Mouse (Mus musculus) stomach, embryonic 14.5 days (tissue): ENCODE data around the gene Ces1d. TPM values are rescaled to one million over a fixed set of nuclear protein-coding genes. Genes with fewer than 3 reads are reported as not detected.

ENCODE experiments used
- ATAC-seq: fragments of 200-750 bp; cut with Nextera tagmentation; 2 replicates; pipeline ENCODE4 v1.8.0; 2017; ENCODE audit warnings: low read depth, moderate TSS enrichment; ENCODE audit not compliant: insufficient number of reproducible peaks, insufficient read depth, low FRiP score
- H3K27ac ChIP-seq: fragments of 300-500 bp; sonication (generic); 2 replicates; pipeline ENCODE4 v1.5.1; 2014; ENCODE audit warnings: mild to moderate bottlenecking, low read length, moderate library complexity, mixed read lengths
- H3K27me3 ChIP-seq: fragments of 300-500 bp; sonication (generic); 2 replicates; pipeline ENCODE4 v1.6.1; 2014; ENCODE audit warnings: low read length, control low read depth, mixed read lengths; ENCODE audit not compliant: control insufficient read depth, insufficient read depth
- H3K36me3 ChIP-seq: fragments of 300-500 bp; sonication (generic); 2 replicates; pipeline ENCODE4 v1.6.1; 2014; ENCODE audit warnings: mild to moderate bottlenecking, control low read depth, low read length, moderate library complexity, mixed read lengths; ENCODE audit not compliant: control insufficient read depth, insufficient read depth
- H3K4me1 ChIP-seq: fragments of 300-500 bp; sonication (generic); 2 replicates; pipeline ENCODE4 v1.6.1; 2014; ENCODE audit warnings: low read length, control low read depth, mixed read lengths; ENCODE audit not compliant: control insufficient read depth, insufficient read depth
- H3K4me2 ChIP-seq: fragments of 300-500 bp; sonication (generic); replicated peaks from 2 replicates; pipeline ENCODE4 v1.6.1; 2014; ENCODE audit warnings: low read depth, low read length, control low read depth
- H3K4me3 ChIP-seq: fragments of 300-500 bp; sonication (generic); 2 replicates; pipeline ENCODE4 v1.5.1; 2014; ENCODE audit warnings: low read depth, low read length, control low read depth
- H3K9ac ChIP-seq: fragments of 300-500 bp; sonication (generic); replicated peaks from 2 replicates; pipeline ENCODE4 v1.6.1; 2014; ENCODE audit warnings: low read depth, mild to moderate bottlenecking, control low read depth, low read length, moderate library complexity, mixed read lengths
- H3K9me3 ChIP-seq: fragments of 300-500 bp; sonication (generic); 2 replicates; pipeline ENCODE4 v1.6.1; 2016; ENCODE audit warnings: low read depth, low read length, control low read depth; ENCODE audit not compliant: control insufficient read depth
- WGBS: fragments of 180-500 bp; shearing (Covaris S2); extraction: QIAGEN DNeasy Blood & Tissue Kit; methylation state at CpG from one replicate; pipeline ENCODE4 v1.1.7; 2014; 5-methylcytosine and 5-hydroxymethylcytosine counted together
- polyA plus RNA-seq: library from polyadenylated mRNA; unstranded; fragments of >200 nt; fragmentation: Nextera tagmentation; extraction: Ambion mirVana; gene quantifications from 2 replicates; pipeline ENCODE4 v1.2.1, GENCODE M21; 2014

Gene Ces1d
- polyA plus RNA-seq, 1 experiment from 2014 or later: 1.6 TPM

GRCm38 (mm10) chr8:93126476-93126875, 71.2 kb downstream of the Ces1d start:
- no peak for ATAC-seq
- Histone ChIP-seq H3K4me1 (no peaks in the 10 kb centered on the region), H3K9me3 (no peaks in the 10 kb centered on the region), H3K9ac (no peak overlapping the region), H3K4me2 (no peak overlapping the region), H3K27me3 (no peaks in the 10 kb centered on the region), H3K27ac (no peak overlapping the region), H3K4me3 (no peak overlapping the region), H3K36me3 (no peaks in the 10 kb centered on the region)
- 75% methylated on average over 2 of the region's 2 CpGs for WGBS

GRCm38 (mm10) chr8:93122005-93122404, 75.6 kb downstream of the Ces1d start:
- ATAC-seq: no peak
- Histone ChIP-seq H3K27ac (no peak overlapping the region), H3K4me1 (no peaks in the 10 kb centered on the region), H3K4me3 (no peak overlapping the region), H3K9me3 (no peaks in the 10 kb centered on the region), H3K9ac (no peak overlapping the region), H3K4me2 (no peak overlapping the region), H3K27me3 (no peaks in the 10 kb centered on the region), H3K36me3 (no peaks in the 10 kb centered on the region)
- 95% methylated on average over 1 of the region's 1 CpGs for WGBS

Other genes with a start within 250 kb of the Ces1d start
- 0.06 and 0.07 TPM in 2 replicates for gene Slc6a2, start 237.8 kb downstream of the Ces1d start, polyA plus RNA-seq
- gene Ces1a, start 149.6 kb downstream of the Ces1d start, polyA plus RNA-seq: not detected in 2 replicates
- 0.34 TPM in 1 of 2 replicates, not detected in the other for gene Ces1b, start 117.8 kb downstream of the Ces1d start, polyA plus RNA-seq
- 0.51 and 0.90 TPM in 2 replicates for gene Ces1c, start 66.6 kb downstream of the Ces1d start, polyA plus RNA-seq
- gene Ces1e, start 31.8 kb upstream of the Ces1d start, polyA plus RNA-seq: 0.59 and 1.2 TPM in 2 replicates
- not detected in 2 replicates for gene Ces1f, start 81.9 kb upstream of the Ces1d start, polyA plus RNA-seq
- not detected in 2 replicates for gene Ces1g, start 139.5 kb upstream of the Ces1d start, polyA plus RNA-seq
- gene Ces1h, start 181.9 kb upstream of the Ces1d start, polyA plus RNA-seq: not detected in 2 replicates